Mouse (Mus musculus): ENCODE measurements at regions not wholly inside any gene's neighbourhood (a gene's known extent, or its start where the extent isn't known, plus 50 kb on each side); places are given as distances from the start of the nearest gene placed in this dataset.

GRCm38 (mm10) chr16:46655041-46655440, 156.7 kb upstream of the Nectin3 start:
- TF ChIP-seq GATA1 (IDR thresholded peaks at IDR 0.05; ENCODE audit: borderline replicate concordance, low read length) (no peak), FLI1 (IDR thresholded peaks at IDR 0.05; ENCODE audit: low read length) (no peak)
